Mouse (Mus musculus): Measurements from ENCODE around the gene Gtf2a1l. TPM values are rescaled to one million over a fixed set of nuclear protein-coding genes. Genes with fewer than 3 reads are reported as not detected.

Gtf2a1l gene
- total RNA-seq (2021), result not detected
- long read RNA-seq, experiment 1, result 0 reads
- long read RNA-seq, experiment 2, result 0 reads

DNA sequence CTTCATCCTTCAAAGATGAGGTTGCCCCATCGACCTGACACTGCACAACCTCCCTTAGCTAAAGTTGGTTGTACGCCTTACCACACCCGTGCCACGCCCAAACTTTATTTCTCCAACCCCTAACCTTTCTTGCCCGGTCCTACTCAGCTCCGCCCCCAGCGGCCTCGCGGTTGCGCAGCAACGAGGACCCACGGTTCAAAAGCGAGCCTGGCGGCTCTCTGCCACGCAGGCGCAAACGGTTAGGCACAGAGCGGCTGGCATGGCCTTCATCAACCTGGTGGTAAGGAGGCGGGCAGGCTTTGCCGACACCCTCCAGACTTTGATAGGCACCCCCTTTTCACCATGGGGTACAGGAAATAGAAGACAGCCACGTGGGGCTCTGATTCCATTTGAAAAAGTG, at the start of gene Gtf2a1l:
Gtf2a1l (plus strand) TSS at position 209 of the 400 bp plus-strand sequence.
- peak; percentile 66 to 67 for DNase-seq

DNA sequence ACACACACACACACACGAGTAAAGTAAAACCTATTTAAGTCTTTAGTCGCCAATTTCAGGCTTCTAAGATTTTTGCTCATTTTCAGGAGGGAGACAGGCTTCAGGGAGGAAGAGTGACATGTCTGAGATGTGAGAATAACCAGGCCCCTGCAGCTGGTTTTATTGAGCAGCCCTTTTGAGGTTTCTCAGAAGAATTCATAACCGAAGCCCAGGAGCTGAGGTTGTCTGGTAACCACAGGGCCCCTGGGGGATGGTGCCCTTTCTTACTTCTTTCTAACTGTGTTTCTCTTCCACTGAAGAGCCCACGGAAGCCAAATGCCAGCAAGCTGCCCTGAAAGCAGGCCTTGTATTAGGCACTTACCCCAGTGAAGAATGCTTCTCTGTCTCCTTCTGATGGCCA, 47.5 kb upstream of the Gtf2a1l start:
- DNase-seq, result no peak

- no peak for DNase-seq
These were observed 47.1 kb upstream of the Gtf2a1l start for GRCm38 (mm10) chr17:88621374-88621773.

DNA sequence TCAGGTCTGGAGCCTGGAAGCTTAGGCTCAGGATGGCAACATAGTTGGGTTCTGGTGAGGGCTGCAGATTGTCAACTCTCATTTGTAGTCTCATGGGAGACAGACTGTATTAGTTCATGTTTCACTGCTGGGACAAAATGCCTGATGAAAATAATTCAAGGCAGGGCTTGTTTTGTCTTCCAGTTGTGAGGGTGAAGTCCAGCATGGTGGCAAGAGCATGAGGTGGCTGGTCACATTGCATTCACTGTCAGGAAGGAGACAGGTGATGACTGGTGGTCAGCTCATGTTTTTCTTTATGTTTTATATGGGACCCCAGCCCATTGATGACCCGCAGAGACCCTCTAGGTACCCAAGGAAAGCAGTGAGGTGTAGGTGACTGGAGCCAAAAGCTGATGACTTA, 45.7 kb upstream of the Gtf2a1l start:
- DNase-seq, result no peak

GRCm38 (mm10) chr17:88624386-88624785, 44.1 kb upstream of the Gtf2a1l start:
- no peak for DNase-seq

GRCm38 (mm10) chr17:88625350-88625749, 43.1 kb upstream of the Gtf2a1l start:
- no peak for DNase-seq

GRCm38 (mm10) chr17:88625931-88626330, 42.5 kb upstream of the Gtf2a1l start:
- no peak for DNase-seq

DNA sequence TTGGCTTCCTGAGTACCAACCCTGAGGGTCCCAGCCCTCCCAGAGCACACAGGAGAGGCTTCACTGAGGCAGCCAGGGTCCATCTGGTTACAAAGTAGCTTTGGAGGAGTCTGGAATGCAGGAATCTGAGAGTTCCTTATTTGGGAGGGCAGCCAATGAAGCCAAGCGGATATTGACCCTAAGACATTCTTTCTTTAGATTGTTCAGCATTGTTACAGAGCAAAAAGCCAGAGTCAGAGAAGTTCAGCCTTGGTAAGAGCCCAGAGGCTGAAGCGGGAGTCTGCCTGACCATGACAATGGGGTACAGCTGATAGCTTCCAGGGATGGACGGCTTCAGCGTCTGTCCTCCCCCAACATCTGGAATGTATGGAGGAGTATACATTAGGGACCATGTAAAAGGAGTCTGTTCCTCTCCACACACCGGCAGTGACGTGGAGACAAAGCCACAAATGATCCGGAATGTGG, 42.1 kb upstream of the Gtf2a1l start:
- no peak for DNase-seq

DNA sequence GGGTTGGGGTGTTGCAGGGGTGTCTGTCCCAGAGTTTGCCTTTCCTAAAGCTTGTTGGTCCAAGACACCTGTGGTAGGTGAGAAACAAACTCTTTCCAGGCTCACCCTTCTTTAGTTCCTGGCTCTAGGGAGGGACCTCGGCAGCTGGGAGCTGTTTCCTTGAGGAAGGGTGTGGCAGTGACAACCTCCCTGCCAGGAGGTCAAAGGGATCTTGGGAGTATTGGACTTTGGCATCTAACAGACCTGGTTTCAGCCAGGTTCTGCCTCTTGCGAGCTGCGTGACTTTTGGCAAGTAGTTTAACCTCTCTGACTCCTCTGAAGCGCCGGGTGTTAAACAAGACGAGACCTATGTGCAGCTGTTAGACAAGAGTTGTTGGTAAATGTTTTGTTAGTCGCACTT, 41.3 kb upstream of the Gtf2a1l start:
- peak in 1 of 2 experiments; percentile 21 for DNase-seq

- DNase-seq, result peak; percentile 73 to 81
These were observed 39.6 kb upstream of the Gtf2a1l start for GRCm38 (mm10) chr17:88628676-88629380.

- DNase-seq, result peak in 1 of 2 experiments; percentile 25
These were observed 39.1 kb upstream of the Gtf2a1l start for GRCm38 (mm10) chr17:88629381-88629759.

- DNase-seq, result peak in 1 of 2 experiments; percentile 29
These were observed 38.4 kb upstream of the Gtf2a1l start for GRCm38 (mm10) chr17:88629931-88630553.

DNA sequence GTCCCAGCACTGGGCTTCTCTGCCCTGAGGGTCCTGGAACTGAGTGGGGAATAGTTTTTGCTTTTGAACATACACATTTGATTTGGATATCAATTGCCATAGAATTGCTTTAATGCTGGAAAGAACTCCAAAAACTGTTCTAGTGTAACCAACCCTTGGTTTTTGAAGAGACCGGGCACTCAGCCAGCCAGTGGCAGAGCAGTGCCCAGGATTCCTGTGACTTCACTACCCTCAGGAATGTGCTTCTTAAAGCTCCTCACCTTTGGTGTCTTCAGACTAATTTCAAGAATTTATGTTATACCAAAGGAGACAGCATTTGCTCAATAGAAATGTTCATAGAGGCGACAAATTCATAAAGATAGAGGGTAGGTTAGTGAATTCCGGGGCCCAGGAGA, 37.9 kb upstream of the Gtf2a1l start:
- DNase-seq, result peak; percentile 61 to 75

- no peak for DNase-seq
These were observed 35.8 kb upstream of the Gtf2a1l start for GRCm38 (mm10) chr17:88632631-88633030.

- DNase-seq, result no peak
These were observed 32.4 kb upstream of the Gtf2a1l start for GRCm38 (mm10) chr17:88636076-88636475.

DNA sequence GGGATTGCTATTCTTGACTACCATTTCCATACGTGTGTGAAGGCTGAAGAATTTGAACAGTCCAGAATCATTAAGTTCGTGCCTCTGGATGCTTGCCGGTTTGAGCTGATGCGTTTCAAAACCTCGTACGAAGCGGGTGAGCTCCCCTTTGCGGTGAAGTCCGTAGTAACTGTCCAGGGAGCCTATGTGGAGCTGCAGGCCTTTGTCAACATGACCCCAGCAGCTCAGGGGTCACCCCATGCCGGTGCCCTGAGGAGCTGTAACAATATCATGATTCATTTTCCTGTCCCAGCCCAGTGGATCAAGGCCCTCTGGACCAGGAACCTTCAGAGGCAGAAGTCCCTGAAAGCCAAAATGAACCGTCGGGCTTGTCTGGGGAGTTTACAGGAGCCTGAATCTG, 31.9 kb upstream of the Gtf2a1l start:
- DNase-seq, result peak; percentile 54 to 66

GRCm38 (mm10) chr17:88641012-88641411, 27.4 kb upstream of the Gtf2a1l start:
- DNase-seq, result peak; percentile 71 to 82

DNA sequence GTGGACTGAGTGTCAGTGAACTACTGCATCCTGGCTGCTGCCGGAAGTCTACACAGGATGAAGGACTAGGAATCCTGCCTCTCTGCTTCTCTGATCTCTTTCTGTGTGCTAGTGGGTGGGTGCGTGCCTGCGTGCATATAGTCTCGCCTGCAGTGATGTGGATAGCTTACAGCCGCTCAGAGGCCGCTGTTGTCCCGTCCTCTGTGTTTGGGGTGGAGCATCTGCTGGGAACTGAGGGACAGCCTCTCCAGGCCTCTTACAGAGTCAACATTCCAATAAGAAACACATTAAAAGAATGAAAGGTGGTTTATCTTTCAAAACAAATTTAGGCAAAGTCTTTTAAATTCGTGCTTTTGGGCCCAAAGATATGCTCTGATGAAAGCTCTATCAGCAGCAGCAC, 26.6 kb upstream of the Gtf2a1l start:
- DNase-seq, result no peak

- no peak for DNase-seq
These were observed 23.6 kb upstream of the Gtf2a1l start for GRCm38 (mm10) chr17:88644876-88645275.

DNA sequence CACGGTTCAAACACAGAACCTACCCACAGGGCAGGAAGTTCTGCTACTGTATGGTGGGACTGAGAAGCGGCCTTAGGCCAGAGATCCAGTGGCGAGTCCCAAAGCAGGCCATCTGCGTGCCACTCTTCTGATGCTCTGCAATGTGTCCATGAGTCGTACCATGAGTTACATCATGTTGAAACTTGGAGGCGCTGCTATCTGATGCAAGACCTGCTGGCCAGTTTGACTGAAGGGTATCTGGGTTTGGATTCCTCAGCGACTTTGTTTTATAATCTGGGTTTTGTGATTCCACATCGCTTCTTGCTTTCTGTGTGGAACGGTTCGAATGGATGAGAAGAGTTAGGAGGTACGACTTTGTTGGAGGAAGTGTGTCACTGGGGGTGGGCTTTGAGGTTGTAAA, 23.2 kb upstream of the Gtf2a1l start:
- DNase-seq, result no peak

DNA sequence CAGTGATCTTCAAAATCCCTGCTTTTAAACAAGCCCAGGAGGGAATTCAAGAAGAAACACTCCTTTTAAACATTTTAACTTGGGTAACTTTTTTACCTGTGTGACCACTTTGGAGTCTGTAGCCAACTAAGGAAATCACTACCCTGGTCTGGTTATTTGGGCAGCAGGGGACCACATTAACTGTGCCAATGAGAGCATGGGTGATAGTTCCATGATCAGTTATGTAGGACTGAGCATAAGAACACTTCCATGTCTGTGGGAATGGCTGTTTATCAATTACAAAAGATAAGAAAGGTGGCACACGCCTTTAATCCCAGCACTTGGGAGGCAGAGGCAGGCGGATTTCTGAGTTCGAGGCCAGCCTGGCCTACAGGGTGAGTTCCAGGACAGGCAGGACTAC, 21.3 kb upstream of the Gtf2a1l start:
- no peak for DNase-seq

GRCm38 (mm10) chr17:88652010-88652409, 16.4 kb upstream of the Gtf2a1l start:
- peak; percentile 68 to 76 for DNase-seq

- peak; percentile 82 to 85 for DNase-seq
These were observed 15.6 kb upstream of the Gtf2a1l start for GRCm38 (mm10) chr17:88652702-88653374.
